Mouse (Mus musculus): ENCODE results near the gene Fam234b. TPM values are rescaled to one million over a fixed set of nuclear protein-coding genes. Genes with fewer than 3 reads are reported as not detected.

Gene Fam234b
- polyA plus RNA-seq, 1 experiment from 2014 or later = 21.7 TPM

DNA sequence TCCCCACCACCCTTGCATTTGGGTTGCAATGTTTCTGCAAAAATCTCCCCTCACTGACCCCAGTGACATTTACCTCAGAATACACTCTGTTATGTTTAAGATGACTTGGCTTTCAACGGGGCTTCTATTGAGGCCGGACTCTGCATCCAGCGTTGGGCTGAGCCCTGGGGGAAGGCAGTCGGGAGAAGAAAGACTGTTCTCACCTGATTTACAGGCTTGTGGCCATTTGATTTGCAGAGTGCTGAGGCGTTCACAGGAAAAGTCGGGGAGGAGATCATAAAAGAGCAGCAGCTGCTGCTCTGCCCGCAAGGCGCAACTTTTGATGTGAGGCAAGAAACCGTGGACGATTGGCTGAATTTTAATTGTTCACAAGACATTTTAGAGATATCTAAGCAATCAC is 82.1 kb downstream of the Fam234b start:
- Histone ChIP-seq H3K4me3 (no peak overlapping the region), H3K9me3 (replicated peaks) (no peaks in the 10 kb centered on the region), H3K27ac (replicated peaks) (no peak overlapping the region), H3K4me1 (peaks cover 4% of the 10 kb centered on the region; the same call in 1 of the 2 replicates), H3K27me3 (ENCODE audit: low read depth, poor library complexity, severe bottlenecking) (no peaks in the 10 kb centered on the region), H3K36me3 (no peaks in the 10 kb centered on the region)
- WGBS = 63% methylated on average over 10 of the region's 10 CpGs
- DNase-seq (ENCODE audit: low spot score) = no peak

DNA sequence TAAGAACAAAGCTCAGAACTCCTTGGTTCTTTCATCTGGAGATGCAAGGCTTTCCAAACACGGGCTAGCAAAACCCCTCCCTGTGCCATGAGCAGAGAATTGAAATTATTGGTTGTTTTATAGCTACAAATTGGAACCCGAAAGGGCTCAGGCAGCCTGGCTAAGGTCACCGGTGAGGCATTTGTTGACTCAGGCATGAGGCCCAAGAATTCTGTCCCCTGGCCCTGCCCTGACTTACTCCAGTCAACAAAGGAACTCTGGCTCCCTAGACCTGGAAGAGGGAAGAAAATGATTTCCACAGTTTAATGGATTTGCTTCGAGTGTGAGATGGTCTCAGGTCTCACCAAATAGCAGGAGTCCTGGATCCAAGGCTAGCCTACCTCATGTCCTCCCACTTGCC is 94.6 kb downstream of the Fam234b start:
- no peaks in the 10 kb centered on the region for H3K4me1 ChIP-seq
- no peak overlapping the region for H3K4me3 ChIP-seq
- WGBS = 82% methylated on average over 4 of the region's 4 CpGs
- no peak for DNase-seq (ENCODE audit: low spot score)
- no peaks in the 10 kb centered on the region for H3K27me3 ChIP-seq (ENCODE audit: low read depth, poor library complexity, severe bottlenecking)
- H3K9me3 ChIP-seq (replicated peaks) = no peaks in the 10 kb centered on the region
- H3K36me3 ChIP-seq = no peaks in the 10 kb centered on the region
- H3K27ac ChIP-seq (replicated peaks) = no peak overlapping the region

GRCm38 (mm10) chr6:135294150-135294549 is 96.4 kb downstream of the Fam234b start:
- H3K4me1 ChIP-seq = no peaks in the 10 kb centered on the region
- no peaks in the 10 kb centered on the region for H3K9me3 ChIP-seq (replicated peaks)
- WGBS = 88% methylated on average over 6 of the region's 6 CpGs
- no peaks in the 10 kb centered on the region for H3K27me3 ChIP-seq (ENCODE audit: low read depth, poor library complexity, severe bottlenecking)
- no peak overlapping the region for H3K27ac ChIP-seq (replicated peaks)
- DNase-seq (ENCODE audit: low spot score) = no peak
- H3K4me3 ChIP-seq = no peak overlapping the region
- no peaks in the 10 kb centered on the region for H3K36me3 ChIP-seq

Other genes starting within 250 kb of the Fam234b start
- 2.5 and 2.8 TPM in 2 replicates for gene Apold1, start 216.3 kb upstream of the Fam234b start, polyA plus RNA-seq (2016; fragmentation: Nextera tagmentation; extraction: Ambion mirVana)
- 105 and 108 TPM in 2 replicates for gene Ddx47, start 186.4 kb upstream of the Fam234b start, polyA plus RNA-seq (2016; fragmentation: Nextera tagmentation; extraction: Ambion mirVana)
- gene Gprc5a, start 132.3 kb upstream of the Fam234b start, polyA plus RNA-seq (2016; fragmentation: Nextera tagmentation; extraction: Ambion mirVana) = 3.3 and 3.5 TPM in 2 replicates
- gene Gprc5d, start 79.7 kb upstream of the Fam234b start, polyA plus RNA-seq (2016; fragmentation: Nextera tagmentation; extraction: Ambion mirVana) = not detected in 2 replicates
- 4.8 and 5.2 TPM in 2 replicates for gene Hebp1, start within 50 bp of the Fam234b start, polyA plus RNA-seq (2016; fragmentation: Nextera tagmentation; extraction: Ambion mirVana)
- 0.09 and 0.47 TPM in 2 replicates for gene Gsg1, start 56.4 kb downstream of the Fam234b start, polyA plus RNA-seq (2016; fragmentation: Nextera tagmentation; extraction: Ambion mirVana)
- gene Pbp2, start 112.4 kb downstream of the Fam234b start, polyA plus RNA-seq (2016; fragmentation: Nextera tagmentation; extraction: Ambion mirVana) = not detected in 2 replicates
- 8.5 and 11.3 TPM in 2 replicates for gene Emp1, start 164.6 kb downstream of the Fam234b start, polyA plus RNA-seq (2016; fragmentation: Nextera tagmentation; extraction: Ambion mirVana)

All from midbrain, embryonic 10.5 days (tissue).